8 mouse cellular contexts compared by ENCODE assay signal in the genomic region with DNA sequence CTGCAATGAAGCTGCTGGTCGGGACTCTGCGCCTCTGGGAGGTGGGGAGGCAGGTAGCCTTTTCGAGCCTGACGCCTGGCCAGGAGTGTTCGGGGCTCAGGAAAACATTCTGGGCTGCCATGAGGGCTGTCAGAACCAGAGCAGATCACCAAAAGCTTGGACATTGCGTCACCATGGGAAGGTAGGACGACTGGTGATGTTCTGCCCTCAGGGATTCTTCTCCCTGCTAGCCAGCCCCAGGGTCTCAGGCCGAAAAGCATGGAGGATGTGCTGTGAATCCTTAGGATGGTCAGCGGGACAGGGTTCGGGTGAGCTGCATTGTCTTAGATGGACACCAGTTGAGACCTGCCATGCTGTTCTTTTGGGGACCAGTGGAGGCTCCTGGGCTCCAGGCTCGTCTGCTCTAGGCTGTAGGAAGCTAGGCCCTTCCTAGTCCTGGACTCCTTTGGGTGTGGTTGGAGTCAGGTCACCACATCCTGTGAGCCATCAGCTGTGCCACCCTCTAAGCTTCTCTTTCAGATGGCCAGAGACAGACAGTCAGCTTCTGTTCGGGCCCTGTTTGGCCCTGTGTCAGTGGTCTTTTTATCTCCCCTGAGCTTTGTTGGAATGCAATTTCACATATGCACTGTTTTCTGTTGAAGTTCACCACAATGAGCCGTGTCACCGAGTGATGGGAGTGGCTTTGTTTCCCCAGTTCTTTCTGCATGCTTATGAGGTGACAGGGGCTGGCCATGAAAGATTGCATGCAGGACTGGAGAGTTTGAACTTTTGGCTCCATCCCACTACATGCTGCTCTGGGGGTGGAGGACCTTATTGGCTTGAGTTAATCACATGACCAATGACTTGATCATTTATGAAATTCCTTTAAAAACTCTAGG. TPM values are rescaled to one million over a fixed set of nuclear protein-coding genes. Genes with fewer than 3 reads are reported as not detected.
DNase-seq lines count a peak whose midpoint lies in the region; ATAC-seq lines count a peak whose summit lies in the region.

No protein-coding gene starts in this region.

- H3K4me2 ChIP-seq in embryonic facial prominence, embryonic 11.5 days (ENCODE audit: low read depth, low read length), result peak overlapping the region; percentile 35
- H3K4me2 ChIP-seq in hindbrain, embryonic 16.5 days (ENCODE audit: low read length), result peak overlapping the region; percentile 47
- H3K4me2 ChIP-seq in midbrain, embryonic 13.5 days (replicated peaks), result peak overlapping the region; percentile 42

- H3K9ac ChIP-seq in embryonic facial prominence, embryonic 11.5 days (replicated peaks; ENCODE audit: low read length), result peak overlapping the region; percentile 53
- peak overlapping the region; percentile 38; the same call in 1 of the 2 replicates for H3K9ac ChIP-seq in hindbrain, embryonic 16.5 days (ENCODE audit: low read depth, low read length)
- H3K9ac ChIP-seq in midbrain, embryonic 13.5 days (replicated peaks), result peak overlapping the region; percentile 50

- peak overlapping the region; percentile 46 for H3K4me3 ChIP-seq in heart, embryonic 10.5 days
- no peak overlapping the region; the same call in 1 of the 2 replicates for H3K4me3 ChIP-seq in embryonic facial prominence, embryonic 11.5 days (ENCODE audit: low read depth, low read length)
- H3K4me3 ChIP-seq in hindbrain, embryonic 16.5 days (ENCODE audit: low read length), result peak overlapping the region; percentile 16; the same call in 1 of the 2 replicates
- H3K4me3 ChIP-seq in midbrain, embryonic 13.5 days (replicated peaks), result peak overlapping the region; percentile 8; the same call in 1 of the 2 replicates

- H3K27ac ChIP-seq in heart, embryonic 10.5 days, result peak overlapping the region; percentile 91
- 0 out of 2 replicates have a peak overlapping the region, but pooled peaks have one; percentile 2 for H3K27ac ChIP-seq in embryonic facial prominence, embryonic 11.5 days (replicated peaks; ENCODE audit: low read depth, low read length)
- H3K27ac ChIP-seq in hindbrain, embryonic 16.5 days (ENCODE audit: low read depth, low read length), result peak overlapping the region; percentile 77
- peak overlapping the region; percentile 63 for H3K27ac ChIP-seq in midbrain, embryonic 13.5 days

- H3K36me3 ChIP-seq in heart, embryonic 10.5 days, result no peaks in the 10 kb centered on the region
- H3K36me3 ChIP-seq in embryonic facial prominence, embryonic 11.5 days (replicated peaks; ENCODE audit: control insufficient read depth, insufficient read depth, low read depth, low read length), result no peaks in the 10 kb centered on the region
- H3K36me3 ChIP-seq in hindbrain, embryonic 16.5 days (ENCODE audit: control insufficient read depth, insufficient read depth, low read length), result no peaks in the 10 kb centered on the region
- H3K36me3 ChIP-seq in midbrain, embryonic 13.5 days, result 0 out of 2 replicates have a peak, but pooled peaks cover 3% of the 10 kb centered on the region

- no peaks in the 10 kb centered on the region for H3K9me3 ChIP-seq in heart, embryonic 10.5 days
- H3K9me3 ChIP-seq in embryonic facial prominence, embryonic 11.5 days (replicated peaks; ENCODE audit: control insufficient read depth, low read length), result no peaks in the 10 kb centered on the region
- H3K9me3 ChIP-seq in hindbrain, embryonic 16.5 days (ENCODE audit: control insufficient read depth, low read length), result no peaks in the 10 kb centered on the region
- H3K9me3 ChIP-seq in midbrain, embryonic 13.5 days, result no peaks in the 10 kb centered on the region

- DNase-seq in heart, embryonic 10.5 days (ENCODE audit: low spot score), result no peak
- DNase-seq in heart, adult 9 months (ENCODE audit: low spot score in 2 of 2), result no peak
- DNase-seq in embryonic facial prominence, embryonic 11.5 days (ENCODE audit: low spot score), result no peak
- DNase-seq in left cerebral cortex, postnatal 36 days (ENCODE audit: low spot score in 2 of 2), result no peak
- DNase-seq in ovary, adult 18-20 months (ENCODE audit: low spot score), result no peak
- DNase-seq in spleen, adult 18-20 months, result no peak

- peaks cover 49% of the 10 kb centered on the region for H3K4me1 ChIP-seq in heart, embryonic 10.5 days
- H3K4me1 ChIP-seq in embryonic facial prominence, embryonic 11.5 days (ENCODE audit: control insufficient read depth, insufficient read depth, low read length), result peaks cover 6% of the 10 kb centered on the region
- peaks cover 20% of the 10 kb centered on the region for H3K4me1 ChIP-seq in hindbrain, embryonic 16.5 days (ENCODE audit: control insufficient read depth, insufficient read depth, low read depth, low read length)
- peaks cover 41% of the 10 kb centered on the region for H3K4me1 ChIP-seq in midbrain, embryonic 13.5 days (replicated peaks)

- no peak for ATAC-seq in embryonic facial prominence, embryonic 11.5 days (replicated peaks; ENCODE audit: insufficient number of reproducible peaks, low FRiP score, low TSS enrichment, low read depth)
- ATAC-seq in hindbrain, embryonic 16.5 days, result no peak
- ATAC-seq in midbrain, embryonic 13.5 days, result no peak; the same call in 1 of the 2 replicates

- no peaks in the 10 kb centered on the region for H3K27me3 ChIP-seq in heart, embryonic 10.5 days (ENCODE audit: insufficient read depth, poor library complexity, severe bottlenecking)
- H3K27me3 ChIP-seq in embryonic facial prominence, embryonic 11.5 days (ENCODE audit: control insufficient read depth, insufficient read depth, low read length), result no peaks in the 10 kb centered on the region
- H3K27me3 ChIP-seq in hindbrain, embryonic 16.5 days (replicated peaks; ENCODE audit: control insufficient read depth, insufficient read depth, low read length), result no peaks in the 10 kb centered on the region
- no peaks in the 10 kb centered on the region for H3K27me3 ChIP-seq in midbrain, embryonic 13.5 days

- intact Hi-C loops in left cerebral cortex, postnatal 36 days (cut with DNase I), result no loop called here

- 36% methylated on average over 14 of the region's 14 CpGs for WGBS in heart, embryonic 10.5 days
- WGBS in embryonic facial prominence, embryonic 11.5 days, result 39% methylated on average over 14 of the region's 14 CpGs
- 37% methylated on average over 14 of the region's 14 CpGs for WGBS in hindbrain, embryonic 16.5 days
- 35% methylated on average over 14 of the region's 14 CpGs for WGBS in midbrain, embryonic 13.5 days

RNA-seq across cellular contexts. Expression of gene Acot7, which starts 8.5 kb away (rescaled TPM):
- 43.7 and 48.9 TPM in 2 replicates for polyA plus RNA-seq in heart, embryonic 10.5 days (2016; fragmentation: Nextera tagmentation; extraction: Ambion mirVana)
- polyA plus RNA-seq in embryonic facial prominence, embryonic 11.5 days (2014; fragmentation: Nextera tagmentation; extraction: Ambion mirVana), result 47.5 and 54.9 TPM in 2 replicates
- polyA plus RNA-seq in hindbrain, embryonic 16.5 days (2015; fragmentation: Nextera tagmentation; extraction: Ambion mirVana), result 478 and 542 TPM in 2 replicates
- polyA plus RNA-seq in midbrain, embryonic 13.5 days (2015; fragmentation: Nextera tagmentation; extraction: Ambion mirVana), result 206 and 218 TPM in 2 replicates
- 100 to 1,000 TPM; 295 to 323 TPM for total RNA-seq in left cerebral cortex, postnatal 36 days (2021)

RNA-seq across cellular contexts. Expression of gene Hes2, which starts 27.8 kb away (rescaled TPM):
- polyA plus RNA-seq in heart, embryonic 10.5 days (2016; fragmentation: Nextera tagmentation; extraction: Ambion mirVana), result not detected in 2 replicates
- 0.22 and 0.24 TPM in 2 replicates for polyA plus RNA-seq in embryonic facial prominence, embryonic 11.5 days (2014; fragmentation: Nextera tagmentation; extraction: Ambion mirVana)
- polyA plus RNA-seq in hindbrain, embryonic 16.5 days (2015; fragmentation: Nextera tagmentation; extraction: Ambion mirVana), result not detected in 2 replicates
- polyA plus RNA-seq in midbrain, embryonic 13.5 days (2015; fragmentation: Nextera tagmentation; extraction: Ambion mirVana), result 0.26 and 0.28 TPM in 2 replicates
- total RNA-seq in left cerebral cortex, postnatal 36 days (2021), result not detected

RNA-seq across cellular contexts. Expression of gene Espn, which starts 34.3 kb away (rescaled TPM):
- 1.4 and 4.0 TPM in 2 replicates for polyA plus RNA-seq in heart, embryonic 10.5 days (2016; fragmentation: Nextera tagmentation; extraction: Ambion mirVana)
- 6.2 and 7.3 TPM in 2 replicates for polyA plus RNA-seq in embryonic facial prominence, embryonic 11.5 days (2014; fragmentation: Nextera tagmentation; extraction: Ambion mirVana)
- 0.34 and 0.46 TPM in 2 replicates for polyA plus RNA-seq in hindbrain, embryonic 16.5 days (2015; fragmentation: Nextera tagmentation; extraction: Ambion mirVana)
- polyA plus RNA-seq in midbrain, embryonic 13.5 days (2015; fragmentation: Nextera tagmentation; extraction: Ambion mirVana), result 0.07 TPM in 1 of 2 replicates, not detected in the other
- total RNA-seq in left cerebral cortex, postnatal 36 days (2021), result 1 to 10 TPM; 1.4 to 2.0 TPM

Comparison
In these comparisons a context has a peak if more than half of its experiments do, and no peak if none do; other contexts are left out.
1. H3K27ac ChIP-seq: peak in every context shown above with its lines; median percentile 91 in heart, embryonic 10.5 days; 77 in hindbrain, embryonic 16.5 days; 63 in midbrain, embryonic 13.5 days; 2 in embryonic facial prominence, embryonic 11.5 days.